Mouse (Mus musculus): ENCODE data around the gene Ret. TPM values are rescaled to one million over a fixed set of nuclear protein-coding genes. Genes with fewer than 3 reads are reported as not detected.

The Ret gene
- polyA plus RNA-seq (2016; fragmentation: Nextera tagmentation; extraction: Ambion mirVana) = 0.38 and 0.49 TPM in 2 replicates

DNA sequence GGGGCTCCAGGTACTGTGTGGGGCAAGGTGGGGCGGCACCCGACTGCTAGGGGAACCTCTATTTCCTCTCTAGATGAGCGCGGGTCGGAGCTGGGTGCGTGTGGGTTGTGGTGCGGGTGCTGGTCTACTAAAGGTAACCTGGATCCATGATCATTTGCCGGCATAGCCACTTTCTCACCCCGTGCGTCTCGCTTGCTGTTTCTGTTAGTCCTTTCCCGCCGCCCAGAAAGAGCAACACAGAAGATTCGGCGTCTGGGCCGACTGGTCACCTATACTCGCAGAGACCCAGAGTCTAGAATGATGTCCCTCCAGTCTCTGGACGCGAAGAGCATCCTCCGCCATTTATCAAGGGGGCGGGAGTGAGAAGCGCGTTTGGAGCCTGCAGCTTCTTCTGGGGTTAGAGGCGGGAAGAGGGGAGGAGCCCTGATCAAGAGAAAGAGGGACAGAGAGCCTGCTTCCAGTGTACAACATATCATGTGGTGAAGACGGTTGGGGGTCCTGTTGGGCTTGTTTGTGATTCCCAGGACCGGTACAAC, at the start of gene Ret:
Gene Ret, minus strand, starts transcription at position 279 of the 536 bp plus-strand sequence.
- Histone ChIP-seq H3K27me3 (peaks cover 68% of the 10 kb centered on the region), H3K9ac (replicated peaks) (peak within 1 kb of the TSS; percentile 59), H3K27ac (no peak within 1 kb of the TSS), H3K4me2 (peak within 1 kb of the TSS; percentile 99), H3K4me1 (replicated peaks) (peaks cover 14% of the 10 kb centered on the region), H3K9me3 (no peaks in the 10 kb centered on the region), H3K36me3 (no peaks in the 10 kb centered on the region), H3K4me3 (replicated peaks) (peak within 1 kb of the TSS; percentile 68)
- no peak for ATAC-seq (ENCODE audit: insufficient number of reproducible peaks, insufficient read depth, low FRiP score, low TSS enrichment, low read depth)
- WGBS = 1% methylated on average over 26 of the region's 26 CpGs

DNA sequence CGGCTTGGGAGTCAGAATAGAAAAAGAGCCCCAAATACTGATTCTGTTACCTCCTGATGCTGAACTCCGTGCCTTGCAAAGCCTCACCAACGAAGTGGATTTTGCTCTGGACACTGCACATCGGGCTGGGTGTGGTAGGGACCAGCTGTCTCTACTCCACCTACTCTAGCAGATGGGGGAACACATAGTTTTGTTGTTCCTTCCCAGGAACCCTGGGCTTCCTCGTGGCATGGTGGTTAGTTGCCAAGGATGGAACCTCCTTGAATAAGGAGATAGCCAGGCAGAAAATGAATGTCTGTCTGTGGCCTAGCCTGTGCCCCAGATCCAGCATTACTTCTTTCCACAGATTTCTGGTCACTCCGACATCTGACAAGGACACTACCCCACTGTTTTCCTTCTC, 49.6 kb upstream of the Ret start:
- 91% methylated on average over 6 of the region's 6 CpGs for WGBS
- H3K4me2 ChIP-seq = no peak overlapping the region
- H3K4me3 ChIP-seq (replicated peaks) = no peak overlapping the region
- H3K9ac ChIP-seq (replicated peaks) = no peak overlapping the region
- H3K36me3 ChIP-seq = no peaks in the 10 kb centered on the region
- no peaks in the 10 kb centered on the region for H3K9me3 ChIP-seq
- ATAC-seq (ENCODE audit: insufficient number of reproducible peaks, insufficient read depth, low FRiP score, low TSS enrichment, low read depth) = no peak
- H3K27me3 ChIP-seq = no peaks in the 10 kb centered on the region
- H3K4me1 ChIP-seq (replicated peaks) = peaks cover 6% of the 10 kb centered on the region; the same call in 1 of the 2 replicates
- no peak overlapping the region for H3K27ac ChIP-seq

DNA sequence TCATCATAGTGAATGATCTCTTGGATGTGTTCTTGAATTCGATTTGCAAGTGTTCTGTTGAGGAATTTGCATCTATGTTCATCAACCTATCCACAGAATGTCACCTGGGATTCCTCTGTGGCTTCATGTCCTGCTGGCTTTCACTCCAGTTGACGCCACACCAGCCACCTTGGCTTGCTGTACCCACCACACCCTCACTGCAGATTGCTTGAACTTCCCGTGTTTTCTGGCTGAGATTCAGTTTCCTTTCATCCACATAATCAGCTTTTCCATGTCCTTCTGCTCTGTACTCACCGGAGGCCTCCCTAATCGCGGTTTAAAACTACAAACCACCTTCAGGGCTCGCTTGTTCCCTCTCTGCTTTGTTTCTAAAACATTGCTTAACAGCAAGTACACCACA, 46.6 kb upstream of the Ret start:
- WGBS = 82% methylated on average over 7 of the region's 7 CpGs
- Histone ChIP-seq H3K27ac (no peak overlapping the region), H3K9ac (replicated peaks) (no peak overlapping the region), H3K4me2 (no peak overlapping the region), H3K27me3 (no peaks in the 10 kb centered on the region), H3K4me3 (replicated peaks) (no peak overlapping the region), H3K36me3 (no peaks in the 10 kb centered on the region), H3K9me3 (no peaks in the 10 kb centered on the region), H3K4me1 (replicated peaks) (0 out of 2 replicates have a peak, but pooled peaks cover 6% of the 10 kb centered on the region)
- ATAC-seq (ENCODE audit: insufficient number of reproducible peaks, insufficient read depth, low FRiP score, low TSS enrichment, low read depth) = no peak

DNA sequence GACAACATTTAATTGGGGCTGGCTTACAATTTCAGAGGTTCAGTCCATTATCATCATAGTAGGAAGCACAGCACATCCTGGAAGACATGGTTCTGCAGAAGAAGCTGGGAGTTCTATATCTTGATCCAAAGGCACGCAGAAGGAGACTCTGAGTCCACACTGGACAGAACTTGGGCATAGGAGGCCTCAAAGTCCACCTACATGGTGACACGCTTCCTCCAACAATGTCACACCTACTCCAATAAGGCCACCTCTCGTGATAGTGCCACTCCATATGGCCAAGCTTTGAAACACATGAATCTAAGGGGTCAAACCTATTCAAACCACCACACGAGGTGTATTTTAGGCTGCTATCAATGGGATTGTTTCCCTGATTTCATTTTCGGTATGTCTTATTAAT, 45.4 kb upstream of the Ret start:
- Histone ChIP-seq H3K9ac (replicated peaks) (no peak overlapping the region), H3K4me3 (replicated peaks) (no peak overlapping the region), H3K27me3 (no peaks in the 10 kb centered on the region), H3K27ac (no peak overlapping the region), H3K4me1 (replicated peaks) (no peaks in the 10 kb centered on the region), H3K36me3 (no peaks in the 10 kb centered on the region), H3K4me2 (no peak overlapping the region), H3K9me3 (no peaks in the 10 kb centered on the region)
- 82% methylated on average over 5 of the region's 5 CpGs for WGBS
- no peak for ATAC-seq (ENCODE audit: insufficient number of reproducible peaks, insufficient read depth, low FRiP score, low TSS enrichment, low read depth)

DNA sequence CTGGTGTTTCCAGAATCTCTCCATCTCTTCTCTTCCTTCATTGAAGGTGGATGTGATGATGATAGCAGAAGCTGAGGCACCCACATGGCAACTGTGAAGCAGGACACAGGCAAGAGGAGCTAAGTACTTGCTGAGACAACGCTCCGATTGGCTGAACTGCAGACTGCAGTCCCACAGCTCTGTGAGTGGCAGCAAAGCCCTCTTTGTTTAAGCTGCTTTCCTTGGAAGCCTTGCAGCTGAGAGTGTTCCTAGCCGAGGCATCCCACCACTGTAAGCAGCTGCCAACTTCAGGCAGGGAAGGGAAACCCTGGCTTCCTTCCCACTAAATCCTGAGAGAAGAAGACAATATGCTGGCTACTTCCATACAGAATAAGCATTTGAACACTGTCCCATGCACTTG, 28.6 kb upstream of the Ret start:
- ATAC-seq (ENCODE audit: insufficient number of reproducible peaks, insufficient read depth, low FRiP score, low TSS enrichment, low read depth) = no peak
- H3K4me2 ChIP-seq = no peak overlapping the region
- no peaks in the 10 kb centered on the region for H3K4me1 ChIP-seq (replicated peaks)
- no peaks in the 10 kb centered on the region for H3K36me3 ChIP-seq
- H3K9ac ChIP-seq (replicated peaks) = no peak overlapping the region
- 66% methylated on average over 3 of the region's 3 CpGs for WGBS
- H3K9me3 ChIP-seq = no peaks in the 10 kb centered on the region
- no peaks in the 10 kb centered on the region for H3K27me3 ChIP-seq
- H3K27ac ChIP-seq = no peak overlapping the region
- no peak overlapping the region for H3K4me3 ChIP-seq (replicated peaks)

DNA sequence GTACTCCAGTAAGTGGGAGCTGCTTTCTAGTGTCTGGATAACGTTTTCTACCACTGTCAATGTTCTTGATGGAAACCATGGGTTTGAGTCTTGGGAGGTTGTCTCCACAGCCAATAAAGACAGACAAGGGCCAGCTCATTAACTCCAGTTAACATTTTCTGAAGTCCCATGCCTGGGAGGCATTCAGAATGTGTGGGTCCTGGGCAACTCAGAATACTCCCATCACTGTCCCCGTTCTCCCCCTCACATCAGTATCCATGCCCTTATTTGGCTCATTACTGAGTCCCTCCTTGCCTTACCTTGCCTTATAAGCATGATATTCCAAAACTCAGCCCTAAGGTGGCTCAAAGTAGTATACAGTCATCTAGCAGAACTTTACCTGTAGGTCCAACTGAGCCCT, 25.0 kb upstream of the Ret start:
- Histone ChIP-seq H3K27ac (no peak overlapping the region), H3K4me1 (replicated peaks) (no peaks in the 10 kb centered on the region), H3K9me3 (no peaks in the 10 kb centered on the region), H3K9ac (replicated peaks) (no peak overlapping the region), H3K36me3 (no peaks in the 10 kb centered on the region), H3K27me3 (no peaks in the 10 kb centered on the region), H3K4me2 (no peak overlapping the region), H3K4me3 (replicated peaks) (no peak overlapping the region)
- WGBS = 77% methylated on average over 2 of the region's 2 CpGs
- no peak for ATAC-seq (ENCODE audit: insufficient number of reproducible peaks, insufficient read depth, low FRiP score, low TSS enrichment, low read depth)

DNA sequence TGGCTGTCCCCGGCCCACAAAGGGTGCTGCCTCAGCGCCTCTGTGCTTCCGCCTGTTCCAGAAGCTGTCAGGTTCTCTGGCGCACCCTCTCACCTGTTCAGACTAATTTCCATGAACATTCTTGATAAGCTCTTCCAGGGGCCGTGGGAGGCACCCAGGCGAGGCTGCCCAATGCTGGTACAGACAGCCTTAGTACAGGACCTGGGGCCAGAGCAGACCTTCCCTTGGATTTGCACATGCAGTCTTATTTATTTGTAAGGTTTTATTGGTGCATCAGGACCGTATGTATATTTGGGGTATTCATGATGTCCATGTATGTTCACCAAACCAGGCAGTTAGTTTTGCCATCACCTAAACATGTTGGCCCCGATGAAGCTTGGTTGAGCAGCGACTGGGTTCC, 18.2 kb upstream of the Ret start:
- ATAC-seq (ENCODE audit: insufficient number of reproducible peaks, insufficient read depth, low FRiP score, low TSS enrichment, low read depth) = no peak
- no peaks in the 10 kb centered on the region for H3K4me1 ChIP-seq (replicated peaks)
- no peak overlapping the region for H3K27ac ChIP-seq
- 90% methylated on average over 9 of the region's 9 CpGs for WGBS
- no peak overlapping the region for H3K4me3 ChIP-seq (replicated peaks)
- H3K9me3 ChIP-seq = no peaks in the 10 kb centered on the region
- H3K27me3 ChIP-seq = no peaks in the 10 kb centered on the region
- no peak overlapping the region for H3K4me2 ChIP-seq
- no peak overlapping the region for H3K9ac ChIP-seq (replicated peaks)
- no peaks in the 10 kb centered on the region for H3K36me3 ChIP-seq

DNA sequence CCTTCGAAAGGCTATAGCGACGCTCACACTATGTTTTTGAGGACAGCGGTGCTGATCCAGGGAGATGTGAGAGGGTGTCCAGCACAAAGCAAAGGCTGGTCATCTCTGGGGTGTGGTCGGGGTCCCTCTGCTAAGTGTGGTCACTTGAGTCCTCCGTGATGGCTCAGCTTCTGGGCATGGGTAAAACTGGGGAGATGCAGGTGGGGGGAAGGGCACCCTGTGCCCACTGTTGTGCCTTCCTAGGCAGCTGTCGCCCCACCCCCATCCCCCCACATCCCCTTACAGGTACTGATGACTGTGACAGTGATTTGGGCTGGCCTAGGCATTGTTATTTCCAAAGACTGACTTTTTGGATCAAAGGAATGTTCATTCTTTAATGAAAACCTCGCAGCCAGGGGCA, 10.8 kb upstream of the Ret start:
- Histone ChIP-seq H3K27me3 (no peaks in the 10 kb centered on the region), H3K4me1 (replicated peaks) (peaks cover 13% of the 10 kb centered on the region), H3K36me3 (no peaks in the 10 kb centered on the region), H3K9ac (replicated peaks) (no peak overlapping the region), H3K27ac (no peak overlapping the region), H3K4me2 (no peak overlapping the region), H3K9me3 (no peaks in the 10 kb centered on the region), H3K4me3 (replicated peaks) (no peak overlapping the region)
- ATAC-seq (ENCODE audit: insufficient number of reproducible peaks, insufficient read depth, low FRiP score, low TSS enrichment, low read depth) = no peak
- 88% methylated on average over 8 of the region's 8 CpGs for WGBS

DNA sequence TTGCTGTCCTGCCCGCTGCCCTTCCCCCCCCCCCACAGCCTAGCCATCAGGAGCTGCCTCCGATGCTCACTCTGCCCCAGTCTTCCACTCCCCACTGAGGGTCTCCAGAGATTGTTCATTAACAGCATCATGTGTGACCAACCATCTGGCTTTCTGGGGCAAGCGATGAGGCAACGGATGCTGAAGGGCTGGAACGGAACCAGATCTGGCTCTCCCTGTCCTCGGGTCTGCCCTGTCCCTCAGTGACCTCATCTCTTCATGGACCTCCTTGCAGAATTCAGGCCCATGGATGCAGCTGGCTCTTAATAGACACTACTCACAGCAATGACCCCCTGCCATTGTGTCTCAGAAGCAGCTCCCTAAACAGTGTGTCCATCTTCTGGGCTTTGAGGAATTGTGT, 8.9 kb upstream of the Ret start:
- Histone ChIP-seq H3K4me3 (replicated peaks) (no peak overlapping the region), H3K4me1 (replicated peaks) (peaks cover 13% of the 10 kb centered on the region), H3K9ac (replicated peaks) (no peak overlapping the region), H3K4me2 (no peak overlapping the region), H3K27ac (no peak overlapping the region), H3K9me3 (no peaks in the 10 kb centered on the region), H3K27me3 (no peaks in the 10 kb centered on the region), H3K36me3 (no peaks in the 10 kb centered on the region)
- 86% methylated on average over 6 of the region's 6 CpGs for WGBS
- no peak for ATAC-seq (ENCODE audit: insufficient number of reproducible peaks, insufficient read depth, low FRiP score, low TSS enrichment, low read depth)

DNA sequence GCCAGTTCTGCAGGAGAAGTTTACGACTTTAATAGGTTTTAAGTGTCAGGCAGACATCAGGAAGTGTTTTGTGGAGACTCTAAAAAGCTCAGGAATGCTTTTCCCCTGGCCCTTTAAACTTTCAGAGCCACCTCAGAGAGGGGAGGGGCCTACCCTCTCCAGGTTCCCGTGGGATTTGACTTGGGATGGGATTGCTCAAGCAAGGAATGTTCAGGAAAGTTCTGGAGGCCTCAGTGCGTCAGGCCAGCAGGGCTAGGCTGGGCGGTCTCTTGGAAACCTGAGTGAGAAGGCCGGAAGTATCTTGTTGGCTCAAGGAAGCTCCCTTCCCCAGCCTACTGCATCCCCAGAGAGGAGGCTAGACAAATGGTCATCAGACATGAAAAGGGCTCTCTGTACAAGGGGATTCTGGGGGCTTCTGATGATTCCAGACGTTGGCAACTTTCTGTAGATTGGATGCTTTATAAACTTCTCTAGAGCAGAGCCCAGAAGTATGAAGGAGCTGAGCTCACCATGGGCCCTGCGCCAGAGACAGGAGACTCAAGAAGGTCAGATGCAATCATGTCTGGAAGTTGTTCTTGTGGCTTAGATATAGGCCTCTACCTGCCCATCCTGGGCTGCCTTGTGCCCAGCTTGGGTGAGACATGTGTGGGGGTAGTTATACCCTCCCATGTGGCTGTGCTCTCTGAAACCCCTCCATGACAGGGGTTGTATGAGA, 7.8 kb upstream of the Ret start:
- no peaks in the 10 kb centered on the region; the same call in 1 of the 2 replicates for H3K27me3 ChIP-seq
- peaks cover 13% of the 10 kb centered on the region for H3K4me1 ChIP-seq (replicated peaks)
- H3K27ac ChIP-seq = no peak overlapping the region
- no peaks in the 10 kb centered on the region for H3K36me3 ChIP-seq
- H3K4me3 ChIP-seq (replicated peaks) = no peak overlapping the region
- H3K9me3 ChIP-seq = no peaks in the 10 kb centered on the region
- no peak overlapping the region for H3K4me2 ChIP-seq
- H3K9ac ChIP-seq (replicated peaks) = no peak overlapping the region
- 30% methylated on average over 7 of the region's 7 CpGs for WGBS
- ATAC-seq (ENCODE audit: insufficient number of reproducible peaks, insufficient read depth, low FRiP score, low TSS enrichment, low read depth) = no peak; the same call in 1 of the 2 replicates

DNA sequence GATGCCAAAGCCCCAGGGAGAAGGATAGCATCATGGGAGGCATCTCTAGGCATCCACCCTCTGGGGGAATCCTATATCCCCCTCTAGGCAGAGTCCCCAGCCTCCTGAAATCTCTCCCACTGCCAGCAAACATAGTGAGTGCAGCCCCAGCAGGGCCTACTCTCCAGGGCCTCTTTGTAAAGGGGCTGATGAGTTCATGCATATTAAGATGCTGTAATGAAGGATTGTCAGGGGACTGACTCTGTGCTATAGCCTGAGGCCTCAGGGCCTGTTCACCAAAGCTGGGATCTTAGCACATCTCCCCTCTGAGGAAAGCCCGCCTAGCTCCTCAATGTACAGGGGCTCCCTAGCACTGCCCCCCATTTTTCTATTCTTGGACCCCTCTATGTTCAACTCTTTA, 6.6 kb upstream of the Ret start:
- no peaks in the 10 kb centered on the region for H3K9me3 ChIP-seq
- H3K4me1 ChIP-seq (replicated peaks) = peaks cover 13% of the 10 kb centered on the region
- no peak for ATAC-seq (ENCODE audit: insufficient number of reproducible peaks, insufficient read depth, low FRiP score, low TSS enrichment, low read depth)
- no peak overlapping the region for H3K4me3 ChIP-seq (replicated peaks)
- no peaks in the 10 kb centered on the region for H3K36me3 ChIP-seq
- 82% methylated on average over 1 of the region's 1 CpGs for WGBS
- peaks cover 6% of the 10 kb centered on the region for H3K27me3 ChIP-seq
- no peak overlapping the region for H3K27ac ChIP-seq
- no peak overlapping the region for H3K9ac ChIP-seq (replicated peaks)
- no peak overlapping the region for H3K4me2 ChIP-seq

All from limb, embryonic 12.5 days (tissue).